Mouse (Mus musculus): ENCODE data around the gene Gm11115. TPM values are rescaled to one million over a fixed set of nuclear protein-coding genes. Genes with fewer than 3 reads are reported as not detected.

Gm11115 gene
- polyA plus RNA-seq (2016; fragmentation: Nextera tagmentation; extraction: Ambion mirVana), result not detected in 2 replicates

- H3K9ac ChIP-seq, result no peak within 1 kb of the TSS
- ATAC-seq (ENCODE audit: insufficient number of reproducible peaks, insufficient read depth, low FRiP score, low TSS enrichment), result no peak
- no peaks in the 10 kb centered on the region for H3K27me3 ChIP-seq
- H3K4me3 ChIP-seq, result no peak within 1 kb of the TSS
- H3K27ac ChIP-seq, result no peak within 1 kb of the TSS
- H3K36me3 ChIP-seq, result no peaks in the 10 kb centered on the region
- no peaks in the 10 kb centered on the region for H3K4me1 ChIP-seq
- H3K4me2 ChIP-seq (replicated peaks), result no peak within 1 kb of the TSS
- no peaks in the 10 kb centered on the region for H3K9me3 ChIP-seq
These were observed at the start of gene Gm11115 for GRCm38 (mm10) chr5:88153999-88154398. TSS of gene Gm11115 (minus strand) at chr5:88154099.

GRCm38 (mm10) chr5:88111430-88111829 is 42.5 kb downstream of the Gm11115 start, which contains the start of gene Gm11116:
TSS of gene Gm11116 (minus strand) at chr5:88111530.
- Histone ChIP-seq H3K4me2 (replicated peaks) (no peak within 1 kb of the TSS), H3K4me1 (no peaks in the 10 kb centered on the region), H3K27ac (no peak within 1 kb of the TSS), H3K9ac (no peak within 1 kb of the TSS), H3K4me3 (no peak within 1 kb of the TSS), H3K27me3 (no peaks in the 10 kb centered on the region), H3K9me3 (no peaks in the 10 kb centered on the region), H3K36me3 (no peaks in the 10 kb centered on the region)
- 72% methylated on average over 1 of the region's 1 CpGs for WGBS
- no peak for ATAC-seq (ENCODE audit: insufficient number of reproducible peaks, insufficient read depth, low FRiP score, low TSS enrichment)

Other genes with a start within 250 kb of the Gm11115 start
- not detected in 2 replicates for gene Csn3, start 228.5 kb downstream of the Gm11115 start, polyA plus RNA-seq (2016; fragmentation: Nextera tagmentation; extraction: Ambion mirVana)
- gene 2310003L06Rik, start 184.6 kb downstream of the Gm11115 start, polyA plus RNA-seq (2016; fragmentation: Nextera tagmentation; extraction: Ambion mirVana), result not detected in 2 replicates
- gene Gm28434, start 184.6 kb downstream of the Gm11115 start, polyA plus RNA-seq (2016; fragmentation: Nextera tagmentation; extraction: Ambion mirVana), result not detected in 2 replicates
- gene Cabs1, start 174.7 kb downstream of the Gm11115 start, polyA plus RNA-seq (2016; fragmentation: Nextera tagmentation; extraction: Ambion mirVana), result not detected in 2 replicates
- not detected in 2 replicates for gene Smr3a, start 151.6 kb downstream of the Gm11115 start, polyA plus RNA-seq (2016; fragmentation: Nextera tagmentation; extraction: Ambion mirVana)
- not detected in 2 replicates for gene Smr2, start 67.5 kb downstream of the Gm11115 start, polyA plus RNA-seq (2016; fragmentation: Nextera tagmentation; extraction: Ambion mirVana)
- gene Gm11116, start 42.6 kb downstream of the Gm11115 start, polyA plus RNA-seq (2016; fragmentation: Nextera tagmentation; extraction: Ambion mirVana), result not detected in 2 replicates
- not detected in 2 replicates for gene Gm7714, start 114.8 kb upstream of the Gm11115 start, polyA plus RNA-seq (2016; fragmentation: Nextera tagmentation; extraction: Ambion mirVana)
- not detected in 2 replicates for gene Prol1, start 163.2 kb upstream of the Gm11115 start, polyA plus RNA-seq (2016; fragmentation: Nextera tagmentation; extraction: Ambion mirVana)
- gene Amtn, start 222.0 kb upstream of the Gm11115 start, polyA plus RNA-seq (2016; fragmentation: Nextera tagmentation; extraction: Ambion mirVana), result 0.23 TPM in 1 of 2 replicates, not detected in the other